Mouse (Mus musculus) cortical plate, adult 2 months (tissue): Measurements from ENCODE around the gene Casp7. TPM values are rescaled to one million over a fixed set of nuclear protein-coding genes. Genes with fewer than 3 reads are reported as not detected.

Experiments used
- H3K27ac ChIP-seq: fragments of 200-500 bp; 2 replicates; pipeline ENCODE4 v1.5.1; 2012; ENCODE audit warnings: low read length, control low read depth, inconsistent platforms; ENCODE audit not compliant: insufficient read depth
- H3K4me1 ChIP-seq: fragments of 200-500 bp; 2 replicates; pipeline ENCODE4 v1.6.1; 2011; ENCODE audit warnings: low read length; ENCODE audit not compliant: control insufficient read depth, insufficient read depth
- H3K4me3 ChIP-seq: fragments of 200-500 bp; 2 replicates; pipeline ENCODE4 v1.5.1; 2011; ENCODE audit warnings: mild to moderate bottlenecking, low read length, control low read depth; ENCODE audit not compliant: insufficient read depth
- CTCF ChIP-seq: fragments of 200-500 bp; IDR thresholded peaks from 2 replicates; pipeline ENCODE4 v1.5.1; 2011; ENCODE audit warnings: mild to moderate bottlenecking, control low read depth, low read length; ENCODE audit not compliant: insufficient read depth; ENCODE audit errors: extremely low read depth
- POLR2A ChIP-seq: fragments of 200-500 bp; IDR thresholded peaks from 2 replicates; pipeline ENCODE4 v1.6.1; 2011; ENCODE audit warnings: mild to moderate bottlenecking, low read length, control low read depth; ENCODE audit not compliant: insufficient read depth; ENCODE audit errors: extremely low read depth
- polyA plus RNA-seq: library from polyadenylated mRNA; depleted of rRNA; stranded (reverse); fragments of >200 nt; gene quantifications from 2 replicates; pipeline ENCODE4 v1.2.3, GENCODE M21; 2012

Gene Casp7
- polyA plus RNA-seq, 1 experiment = 4.4 TPM

DNA sequence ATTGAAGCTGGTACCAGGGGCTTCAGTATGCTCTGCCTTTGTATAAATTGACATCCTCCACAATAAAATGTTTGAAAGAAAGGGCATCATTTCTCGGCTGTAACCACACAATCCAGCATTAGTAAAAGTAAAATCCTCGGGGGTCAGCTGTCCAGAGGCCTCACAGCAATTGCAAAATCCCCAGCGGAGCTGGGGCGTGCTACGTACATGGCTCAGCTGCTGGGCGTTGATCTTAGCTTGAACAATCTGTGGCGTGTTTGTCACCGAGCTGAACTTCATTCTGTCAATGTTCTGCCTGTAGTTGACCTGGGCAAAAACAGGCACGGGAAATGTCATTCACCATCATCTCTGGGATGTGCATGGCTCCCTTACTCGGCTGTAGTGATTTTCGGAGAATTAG, 30.8 kb upstream of the Casp7 start:
- TF ChIP-seq POLR2A (no peak), CTCF (no peak)
- H3K4me1 ChIP-seq = peaks cover 3% of the 10 kb centered on the region; the same call in 1 of the 2 replicates
- no peak overlapping the region for H3K27ac ChIP-seq
- no peak overlapping the region for H3K4me3 ChIP-seq

DNA sequence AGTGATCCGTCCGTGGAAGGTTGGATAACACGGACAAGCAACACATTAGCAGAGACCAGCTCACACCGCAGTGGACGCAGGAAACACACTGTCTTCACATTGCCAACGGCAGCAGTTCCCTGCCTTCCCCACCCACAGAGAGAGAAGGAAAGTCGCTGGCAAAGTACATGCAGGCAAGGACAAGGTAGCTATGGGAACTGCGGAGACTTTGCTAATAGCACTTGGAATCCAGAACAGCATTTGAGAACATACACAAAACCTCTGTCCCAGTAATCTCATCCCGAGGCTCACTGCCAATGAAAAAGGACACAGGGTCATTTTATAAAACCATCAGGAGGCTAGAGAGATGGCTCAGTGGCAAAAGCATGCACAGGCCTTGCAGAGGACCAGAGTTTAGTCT, 30.3 kb upstream of the Casp7 start:
- Histone ChIP-seq H3K4me3 (no peak overlapping the region), H3K4me1 (peaks cover 3% of the 10 kb centered on the region; the same call in 1 of the 2 replicates), H3K27ac (no peak overlapping the region)
- TF ChIP-seq CTCF (no peak), POLR2A (no peak)

DNA sequence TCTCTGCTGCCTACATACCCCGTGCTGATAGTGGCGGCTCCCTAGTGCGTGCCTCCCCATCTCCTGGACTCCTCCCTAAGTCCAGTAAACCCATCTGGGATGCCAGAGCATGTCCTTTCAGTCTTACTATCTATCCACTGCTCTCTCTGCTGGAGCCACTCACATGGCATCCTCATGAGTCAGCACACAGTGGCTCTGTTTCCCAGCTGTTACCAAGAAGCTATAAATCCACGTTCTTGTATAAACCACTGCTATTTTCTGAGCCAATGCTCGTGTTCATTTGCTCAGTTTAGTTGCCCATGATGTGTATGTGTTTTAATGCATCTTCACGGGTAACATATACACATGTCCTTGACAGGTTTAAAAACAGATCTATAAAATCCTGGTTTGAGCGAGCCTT, 29.2 kb upstream of the Casp7 start:
- Histone ChIP-seq H3K4me3 (no peak overlapping the region), H3K27ac (no peak overlapping the region), H3K4me1 (peaks cover 3% of the 10 kb centered on the region; the same call in 1 of the 2 replicates)
- TF ChIP-seq POLR2A = no peak
- no peak for TF ChIP-seq CTCF

DNA sequence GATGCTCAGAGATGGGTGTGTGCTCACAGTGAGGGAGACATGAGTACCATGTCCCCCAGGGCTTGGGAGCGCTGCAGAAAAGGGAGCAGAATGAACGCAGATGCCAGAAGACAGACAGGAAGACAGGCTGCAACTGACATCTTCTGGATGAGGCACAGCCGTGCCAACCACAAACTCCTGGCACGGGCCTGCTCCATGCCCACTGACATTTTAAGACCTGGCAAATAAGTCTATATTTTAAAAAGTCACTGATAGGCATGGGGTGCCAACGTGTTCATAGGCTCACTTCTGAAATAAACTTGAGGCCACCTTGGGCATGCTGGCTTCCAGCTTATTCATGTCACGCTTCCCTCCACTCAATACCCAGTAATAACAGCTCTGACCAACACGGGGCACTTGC, 28.0 kb upstream of the Casp7 start:
- H3K27ac ChIP-seq = no peak overlapping the region
- H3K4me3 ChIP-seq = no peak overlapping the region
- H3K4me1 ChIP-seq = peaks cover 3% of the 10 kb centered on the region; the same call in 1 of the 2 replicates
- TF ChIP-seq POLR2A = no peak
- TF ChIP-seq CTCF = no peak

DNA sequence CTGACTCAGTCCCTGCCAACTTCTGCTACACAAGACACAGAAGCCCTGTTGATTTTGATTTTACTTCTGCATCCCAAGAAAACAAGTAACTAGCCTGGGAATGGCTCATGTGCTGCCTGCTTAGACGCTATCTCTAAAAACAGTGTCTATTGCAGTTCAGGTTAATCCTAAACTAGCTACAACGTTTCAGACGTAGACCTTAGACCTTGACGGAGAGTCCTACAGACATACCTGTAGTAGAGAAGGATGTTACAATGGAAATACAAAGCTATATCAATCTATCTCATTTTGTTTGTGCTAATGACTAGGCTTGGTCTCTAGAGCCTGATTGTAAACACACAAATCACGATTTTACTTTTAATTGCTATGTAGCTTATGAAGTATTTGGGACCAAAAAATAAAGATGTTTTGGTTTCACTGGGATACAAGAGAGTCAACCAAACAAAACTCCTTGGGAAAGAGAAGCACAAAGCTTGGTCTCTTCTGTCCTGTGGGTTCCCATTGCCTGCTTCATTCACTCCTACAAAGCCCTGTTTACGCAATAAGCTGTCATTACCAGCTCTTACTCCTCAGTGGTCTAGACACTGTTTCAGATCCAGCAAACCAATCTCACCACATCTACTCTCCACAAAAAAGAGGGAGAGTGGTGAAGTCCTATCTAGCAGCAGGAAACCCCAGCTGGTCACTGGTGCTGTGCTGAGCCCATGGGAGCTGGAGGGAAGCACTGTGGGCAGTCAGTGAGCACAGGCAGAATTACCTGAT, 26.4 kb upstream of the Casp7 start:
- no peak overlapping the region for H3K27ac ChIP-seq
- H3K4me1 ChIP-seq = peaks cover 3% of the 10 kb centered on the region; the same call in 1 of the 2 replicates
- TF ChIP-seq POLR2A (no peak), CTCF (no peak)
- no peak overlapping the region for H3K4me3 ChIP-seq

DNA sequence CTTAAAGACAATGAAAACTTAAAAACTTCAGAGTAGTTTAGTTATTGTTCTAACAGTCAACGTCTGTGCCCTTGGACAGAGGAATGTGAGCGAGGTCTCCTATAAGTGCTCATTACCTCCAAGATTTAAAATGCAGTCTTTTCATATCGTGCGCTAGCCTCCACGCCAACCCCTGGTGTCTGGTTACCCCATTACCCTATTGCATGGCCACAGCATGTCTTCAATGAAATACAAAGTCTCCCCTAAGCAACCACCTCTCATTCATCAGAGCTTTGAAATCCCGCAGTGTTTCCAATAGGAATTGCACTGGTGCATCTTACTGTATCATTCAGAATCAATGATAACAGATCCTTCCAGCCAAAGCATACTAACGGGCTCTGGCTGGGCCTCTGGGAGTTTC, 24.7 kb upstream of the Casp7 start:
- TF ChIP-seq CTCF (no peak), POLR2A (no peak)
- Histone ChIP-seq H3K4me1 (no peaks in the 10 kb centered on the region), H3K27ac (no peak overlapping the region), H3K4me3 (no peak overlapping the region)

DNA sequence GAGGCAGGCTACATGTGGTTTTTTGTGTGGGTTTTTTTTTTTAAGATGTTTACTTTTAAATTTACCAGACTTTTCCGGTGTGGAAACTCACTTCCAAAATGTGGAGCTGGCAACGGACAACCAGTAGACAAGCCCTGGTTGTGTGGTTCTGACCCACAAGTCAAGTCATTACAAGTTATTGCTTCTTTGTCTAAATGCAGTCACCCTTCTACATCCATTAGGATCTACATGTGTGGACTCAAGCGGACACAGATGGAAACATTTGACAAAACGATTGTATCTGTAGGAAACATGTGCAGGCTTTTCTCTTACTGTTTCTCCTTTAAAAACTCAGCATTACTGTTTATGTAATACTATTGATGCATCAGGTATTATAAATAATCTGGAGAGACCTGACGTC, 23.7 kb upstream of the Casp7 start:
- H3K4me1 ChIP-seq = no peaks in the 10 kb centered on the region
- no peak overlapping the region for H3K27ac ChIP-seq
- H3K4me3 ChIP-seq = no peak overlapping the region
- TF ChIP-seq CTCF = no peak
- TF ChIP-seq POLR2A = no peak

DNA sequence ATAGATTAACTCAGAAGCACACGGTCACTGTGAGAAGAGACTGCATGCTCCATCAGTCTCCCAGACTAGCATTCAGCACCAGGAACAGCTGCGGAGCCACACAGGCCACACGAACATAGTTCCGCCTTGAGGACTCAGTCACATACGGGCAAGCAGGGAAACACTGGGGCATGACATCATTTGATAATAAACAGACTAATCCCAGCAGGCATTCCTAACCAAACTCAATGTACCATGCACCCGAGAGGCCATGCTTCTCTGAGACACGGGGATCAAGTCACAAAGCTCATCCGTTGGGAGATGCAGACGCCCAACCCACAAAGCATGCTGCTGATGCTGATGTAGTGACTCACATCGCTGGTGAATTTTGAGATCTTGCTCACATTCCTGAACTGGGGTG, 22.9 kb upstream of the Casp7 start:
- H3K4me3 ChIP-seq = no peak overlapping the region
- TF ChIP-seq CTCF (no peak), POLR2A (no peak)
- H3K27ac ChIP-seq = no peak overlapping the region
- no peaks in the 10 kb centered on the region for H3K4me1 ChIP-seq

DNA sequence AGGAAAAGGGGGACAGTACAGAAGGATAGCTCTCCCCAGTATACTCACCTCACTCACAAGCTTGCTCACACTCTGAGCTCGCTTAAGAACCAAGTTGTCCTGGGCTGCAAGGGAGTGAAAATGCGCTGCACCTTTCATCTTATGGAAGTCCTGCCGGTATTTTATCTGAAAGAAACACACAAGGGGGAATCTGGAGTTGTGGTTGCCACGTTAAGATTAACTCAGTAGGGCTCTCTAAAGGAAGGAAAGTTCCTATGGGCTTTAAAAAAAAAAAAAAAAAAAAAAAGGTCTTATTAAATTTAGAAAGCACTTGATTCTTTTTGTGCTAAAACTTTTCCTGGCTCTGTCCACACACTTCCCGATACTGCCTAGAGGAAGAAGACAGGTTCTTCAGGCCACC, 18.9 kb upstream of the Casp7 start:
- Histone ChIP-seq H3K4me1 (no peaks in the 10 kb centered on the region), H3K4me3 (no peak overlapping the region), H3K27ac (no peak overlapping the region)
- TF ChIP-seq CTCF = no peak
- no peak for TF ChIP-seq POLR2A

DNA sequence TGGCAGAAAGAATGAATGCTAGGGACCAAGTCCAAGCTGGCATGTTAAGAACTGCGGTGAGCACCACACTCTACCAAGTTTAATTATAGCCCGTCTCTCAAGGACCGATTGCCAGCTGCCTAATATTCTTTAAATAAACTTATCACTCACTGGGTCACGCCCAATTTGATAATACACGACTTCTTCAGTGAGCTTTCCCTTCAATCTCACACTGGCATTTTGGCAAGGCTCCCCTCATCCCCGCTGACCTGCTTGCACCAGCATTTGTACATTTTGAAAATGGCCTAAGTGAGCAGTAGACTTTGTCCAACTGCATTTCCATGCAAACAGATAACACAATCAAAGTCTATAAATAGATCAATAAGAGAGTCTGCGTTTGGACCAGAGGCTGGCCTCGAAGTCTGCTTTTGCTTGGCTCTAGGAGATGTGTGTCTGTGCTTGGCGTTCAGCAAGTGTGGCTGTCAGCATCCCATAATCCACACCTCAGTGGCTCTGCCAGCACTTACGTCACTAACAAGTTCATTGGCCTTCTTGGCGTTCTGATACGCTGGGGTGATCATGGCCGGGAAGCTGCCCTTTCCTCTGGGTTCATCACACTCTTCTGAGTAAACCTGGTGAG, 18.3 kb upstream of the Casp7 start:
- no peaks in the 10 kb centered on the region for H3K4me1 ChIP-seq
- TF ChIP-seq POLR2A (no peak), CTCF (no peak)
- no peak overlapping the region for H3K4me3 ChIP-seq
- no peak overlapping the region for H3K27ac ChIP-seq
